Mouse (Mus musculus) 416B (cell line): Measurements from ENCODE around the gene Edn3.

Source experiments
- DNase-seq: peaks from one replicate; pipeline ENCODE4 v3.0.0; 2011; ENCODE audit warnings: low read depth

Gene Edn3

DNA sequence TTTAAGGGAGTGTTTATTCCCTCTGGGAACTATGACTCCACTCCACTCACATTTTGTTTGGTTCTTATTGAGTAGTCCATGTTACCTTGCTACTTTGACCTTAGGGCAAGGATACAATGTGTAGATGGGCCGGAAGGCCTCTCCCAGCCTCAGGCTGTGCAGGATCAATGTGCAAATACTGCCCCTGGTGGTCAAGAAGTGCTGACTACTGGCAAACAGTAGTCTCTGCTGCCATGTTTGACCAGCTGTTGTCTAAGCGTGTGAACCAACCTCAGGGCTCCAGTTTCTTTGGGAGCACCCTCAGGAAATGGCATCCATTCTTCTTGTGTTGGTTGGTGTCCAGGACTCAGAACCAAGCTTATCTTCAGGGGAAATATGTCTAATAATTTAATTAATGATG, 36.6 kb downstream of the Edn3 start:
- no peak for DNase-seq

- no peak for DNase-seq
These were observed 37.2 kb downstream of the Edn3 start for GRCm38 (mm10) chr2:174797495-174798068.

DNA sequence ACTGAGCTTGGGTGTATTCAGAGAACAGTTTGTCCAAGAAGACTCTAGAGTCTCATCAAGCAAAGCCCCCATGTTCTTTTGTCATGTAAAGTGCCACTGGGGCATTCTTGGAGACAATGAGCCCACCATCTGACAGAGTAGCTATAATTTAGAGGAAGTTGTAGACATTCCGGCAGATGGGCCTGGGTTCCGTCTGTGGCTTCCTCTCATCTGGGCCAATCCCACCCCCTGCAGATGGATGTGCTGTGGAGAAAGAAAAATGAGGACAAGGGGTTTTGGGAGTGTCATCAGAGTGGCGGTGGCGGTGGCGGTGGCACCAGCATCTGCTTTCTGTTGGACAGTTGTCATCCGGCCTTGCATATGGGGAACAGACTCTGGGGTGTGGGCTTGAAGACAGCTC, 42.0 kb downstream of the Edn3 start:
- no peak for DNase-seq

- DNase-seq = no peak
These were observed 43.2 kb downstream of the Edn3 start for GRCm38 (mm10) chr2:174803661-174804060.

DNA sequence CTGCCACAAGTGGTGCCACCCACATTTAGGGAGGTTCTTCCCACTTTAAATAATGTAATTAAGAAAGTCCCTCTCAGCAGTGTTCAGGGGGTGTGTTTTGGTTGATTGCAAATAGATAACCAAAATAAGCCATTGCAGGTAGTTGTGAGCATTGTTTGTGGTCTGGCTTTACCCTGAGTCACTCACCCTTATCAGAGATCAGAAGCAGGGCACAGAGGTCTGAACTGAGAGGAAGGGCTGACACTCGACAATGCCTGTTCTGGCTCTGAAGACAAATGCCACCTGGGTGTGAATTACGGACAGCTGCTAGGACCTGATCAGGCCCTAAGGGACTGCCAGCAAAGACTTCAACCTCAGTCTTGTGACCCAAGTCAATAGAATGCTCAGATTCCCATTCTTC, 47.5 kb downstream of the Edn3 start:
- no peak for DNase-seq

- no peak for DNase-seq
These were observed 48.9 kb downstream of the Edn3 start for GRCm38 (mm10) chr2:174809296-174809695.

- no peak for DNase-seq
These were observed 52.9 kb downstream of the Edn3 start for GRCm38 (mm10) chr2:174813306-174813705.

DNA sequence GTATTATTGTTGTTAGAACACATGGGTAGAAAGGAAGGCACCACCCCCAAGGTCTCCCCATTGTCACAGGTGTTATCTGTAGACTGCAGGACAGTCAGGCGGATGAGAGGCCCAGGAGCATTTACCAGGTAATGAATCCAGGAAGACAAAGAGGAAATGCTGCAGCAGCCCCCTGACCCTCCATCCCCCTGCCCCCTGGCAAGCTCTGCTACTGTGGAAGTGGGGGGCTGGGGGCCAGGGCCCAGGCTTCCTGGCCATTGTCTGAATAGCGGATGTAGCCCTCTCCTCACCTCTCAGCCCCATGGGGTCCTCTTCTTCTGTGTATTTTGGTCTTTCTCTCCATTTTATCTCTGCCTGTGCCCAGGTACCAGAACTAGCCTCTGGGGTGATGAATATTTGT, 55.7 kb downstream of the Edn3 start:
- no peak for DNase-seq

- no peak for DNase-seq
These were observed 59.9 kb downstream of the Edn3 start for GRCm38 (mm10) chr2:174820286-174820685.

GRCm38 (mm10) chr2:174827829-174828228, 67.4 kb downstream of the Edn3 start:
- no peak for DNase-seq

DNA sequence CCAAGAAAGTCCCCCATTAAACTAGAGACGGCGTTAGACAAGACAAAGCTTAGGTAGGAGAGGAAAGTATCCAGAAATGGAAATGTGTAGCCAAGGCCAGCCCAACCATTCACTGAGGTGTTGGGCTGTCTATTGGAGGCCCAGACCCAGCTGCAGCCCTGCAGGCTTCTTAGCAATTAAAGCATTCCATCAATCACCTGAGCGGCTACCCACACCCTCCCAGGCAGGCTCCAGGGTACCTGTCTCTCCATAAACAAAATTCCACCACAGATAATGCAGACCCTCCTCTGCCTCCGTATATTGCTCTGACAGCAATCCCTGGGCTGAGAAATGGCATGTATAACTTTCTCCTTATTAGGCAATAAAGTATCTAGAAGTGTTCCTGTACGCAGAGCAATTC, 73.2 kb downstream of the Edn3 start:
- DNase-seq = no peak
